Mouse (Mus musculus): ENCODE results near the gene 6430571L13Rik. TPM values are rescaled to one million over a fixed set of nuclear protein-coding genes. Genes with fewer than 3 reads are reported as not detected.

Gene 6430571L13Rik
- polyA plus RNA-seq, 1 experiment from 2014 or later, result 9.1 TPM

DNA sequence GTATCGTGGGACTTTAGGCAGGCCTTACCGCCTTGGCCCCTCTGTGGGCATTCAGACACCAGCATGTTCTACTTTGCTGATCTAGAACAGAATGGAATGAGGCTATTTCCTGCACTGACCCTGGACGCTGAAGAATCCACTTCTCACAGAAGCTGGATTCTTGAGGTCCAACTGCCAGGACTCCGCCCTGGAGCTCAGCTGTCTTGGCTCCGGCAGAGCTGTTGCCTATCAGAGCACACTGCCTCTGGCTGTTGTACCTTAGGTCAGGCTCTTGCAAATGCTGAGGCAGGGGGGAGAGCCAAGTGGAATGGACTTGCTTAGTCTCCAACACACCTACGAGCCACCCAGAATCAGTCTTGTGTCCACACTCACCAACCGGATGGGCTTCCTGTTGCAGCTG is 14.5 kb upstream of the 6430571L13Rik start:
- H3K9me3 ChIP-seq (replicated peaks), result no peaks in the 10 kb centered on the region
- H3K4me3 ChIP-seq (replicated peaks), result no peak overlapping the region
- WGBS, result 92% methylated on average over 7 of the region's 7 CpGs
- no peak overlapping the region for H3K4me2 ChIP-seq
- peaks cover 15% of the 10 kb centered on the region; the same call in 1 of the 2 replicates for H3K36me3 ChIP-seq
- H3K27me3 ChIP-seq (replicated peaks), result no peaks in the 10 kb centered on the region
- H3K9ac ChIP-seq (replicated peaks), result no peak overlapping the region
- ATAC-seq (ENCODE audit: low FRiP score), result no peak
- no peaks in the 10 kb centered on the region for H3K4me1 ChIP-seq
- H3K27ac ChIP-seq (replicated peaks), result no peak overlapping the region

DNA sequence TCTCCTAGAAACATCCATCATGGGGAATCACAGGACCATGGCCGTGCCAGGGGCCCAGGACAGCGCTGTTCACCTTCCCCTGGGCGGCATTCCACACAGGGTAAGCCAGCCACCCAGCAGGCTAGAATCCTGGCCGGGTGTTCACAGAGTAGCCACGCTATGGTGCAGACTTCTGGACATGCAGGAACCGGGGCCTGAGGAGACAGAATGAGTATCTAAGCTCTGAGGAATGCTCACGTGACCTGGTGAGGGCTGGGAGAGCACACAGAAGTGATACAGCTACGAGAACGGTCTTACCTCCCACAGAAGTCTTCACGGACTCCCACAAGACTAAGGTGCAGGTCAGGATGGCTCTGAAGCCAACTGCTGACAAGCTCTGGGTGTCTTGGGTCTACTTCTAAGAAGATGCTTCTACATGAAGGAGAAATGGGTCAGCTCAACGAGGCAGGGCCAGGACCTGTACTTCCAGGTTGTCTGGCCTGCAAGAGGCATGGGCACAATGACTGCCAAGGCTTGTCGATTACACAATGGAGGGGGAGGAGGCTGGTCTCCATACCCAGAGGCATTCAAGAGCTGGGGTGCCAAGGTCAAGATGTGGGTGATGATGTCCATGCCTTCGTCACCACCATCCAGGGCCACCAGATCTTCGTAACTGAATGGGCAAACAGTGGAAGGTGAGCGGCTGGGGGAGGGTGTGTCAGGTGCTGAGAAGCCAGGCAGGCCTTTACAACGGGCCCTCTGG is 12.4 kb upstream of the 6430571L13Rik start:
- no peak for ATAC-seq (ENCODE audit: low FRiP score)
- Histone ChIP-seq H3K4me3 (replicated peaks) (no peak overlapping the region), H3K9ac (replicated peaks) (no peak overlapping the region), H3K4me1 (no peaks in the 10 kb centered on the region), H3K36me3 (peaks cover 24% of the 10 kb centered on the region), H3K27ac (replicated peaks) (no peak overlapping the region), H3K27me3 (replicated peaks) (no peaks in the 10 kb centered on the region), H3K4me2 (no peak overlapping the region), H3K9me3 (replicated peaks) (no peaks in the 10 kb centered on the region)
- WGBS, result 93% methylated on average over 16 of the region's 16 CpGs

DNA sequence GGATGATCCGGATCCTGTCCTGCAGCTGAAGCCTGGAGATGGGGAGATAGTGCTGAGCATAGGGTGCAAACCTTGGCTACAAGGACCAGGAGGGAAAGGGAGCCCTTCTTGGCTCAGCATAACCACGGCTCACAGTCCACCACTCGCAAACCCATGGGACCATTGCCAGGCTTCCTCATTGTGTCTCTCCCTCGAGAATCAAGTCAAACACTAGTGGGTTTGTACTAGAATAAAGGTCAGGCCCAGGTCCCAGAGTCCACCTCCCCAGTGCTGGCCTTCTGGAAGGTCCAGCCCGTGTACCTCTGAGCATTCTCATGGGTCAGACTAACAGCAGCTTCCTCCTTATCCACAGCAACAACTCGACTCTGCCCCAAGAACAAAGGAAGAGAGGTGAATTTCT is 9.6 kb upstream of the 6430571L13Rik start:
- peaks cover 24% of the 10 kb centered on the region for H3K36me3 ChIP-seq
- peaks cover 3% of the 10 kb centered on the region; the same call in 1 of the 2 replicates for H3K4me1 ChIP-seq
- H3K27me3 ChIP-seq (replicated peaks), result no peaks in the 10 kb centered on the region
- H3K27ac ChIP-seq (replicated peaks), result no peak overlapping the region
- H3K9ac ChIP-seq (replicated peaks), result no peak overlapping the region
- H3K9me3 ChIP-seq (replicated peaks), result no peaks in the 10 kb centered on the region
- no peak overlapping the region for H3K4me2 ChIP-seq
- WGBS, result 80% methylated on average over 6 of the region's 6 CpGs
- H3K4me3 ChIP-seq (replicated peaks), result no peak overlapping the region
- ATAC-seq (ENCODE audit: low FRiP score), result no peak

DNA sequence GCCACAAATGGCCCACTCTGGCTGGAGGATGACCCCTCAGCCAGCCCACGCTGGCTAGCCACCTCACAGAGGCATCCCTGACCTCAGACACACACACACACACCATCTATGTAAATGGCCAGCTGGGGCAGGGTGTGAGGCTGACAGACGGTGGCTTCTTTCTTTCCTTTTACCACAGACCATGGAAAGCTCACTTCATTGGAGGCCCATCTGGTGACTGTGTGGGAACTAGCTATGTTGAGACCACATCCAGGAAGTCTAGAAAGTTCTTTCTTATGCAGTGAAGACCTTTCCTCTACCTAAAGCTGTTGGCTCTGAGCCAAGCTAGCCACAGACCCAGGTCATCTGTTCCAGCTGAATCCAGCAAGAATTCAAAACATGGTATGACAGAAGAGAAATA is 6.7 kb upstream of the 6430571L13Rik start:
- ATAC-seq (ENCODE audit: low FRiP score), result no peak
- 73% methylated on average over 2 of the region's 2 CpGs for WGBS

DNA sequence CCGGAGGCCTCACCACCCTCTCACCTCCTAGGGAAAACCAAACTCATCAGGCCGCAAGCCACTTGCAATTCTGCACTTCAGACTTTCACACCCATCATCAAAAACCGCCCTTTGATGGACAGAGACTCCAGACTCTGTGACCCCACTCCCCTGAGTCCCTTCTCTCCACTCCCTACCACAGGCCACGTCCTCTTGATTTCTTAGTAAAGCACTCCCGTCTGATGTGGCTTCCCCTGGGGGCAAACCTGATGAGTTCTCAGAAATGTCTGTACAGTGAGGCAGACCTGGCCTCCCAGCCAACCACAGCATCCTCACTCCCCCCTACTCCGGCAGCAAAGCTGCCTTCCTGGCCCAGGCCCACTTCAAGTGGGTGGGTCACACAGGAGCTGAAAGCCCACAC is 6.0 kb upstream of the 6430571L13Rik start:
- Histone ChIP-seq H3K27ac (replicated peaks) (no peak overlapping the region), H3K4me2 (no peak overlapping the region), H3K4me1 (peaks cover 22% of the 10 kb centered on the region), H3K9ac (replicated peaks) (no peak overlapping the region), H3K9me3 (replicated peaks) (no peaks in the 10 kb centered on the region), H3K36me3 (peaks cover 10% of the 10 kb centered on the region), H3K4me3 (replicated peaks) (no peak overlapping the region), H3K27me3 (replicated peaks) (no peaks in the 10 kb centered on the region)
- 86% methylated on average over 6 of the region's 6 CpGs for WGBS
- no peak for ATAC-seq (ENCODE audit: low FRiP score)

More for the DNA sequence above, 6.7 kb upstream of the 6430571L13Rik start:
- Histone ChIP-seq H3K27ac (replicated peaks) (no peak overlapping the region), H3K4me1 (peaks cover 15% of the 10 kb centered on the region), H3K4me2 (no peak overlapping the region), H3K9me3 (replicated peaks) (no peaks in the 10 kb centered on the region), H3K36me3 (peaks cover 14% of the 10 kb centered on the region), H3K4me3 (replicated peaks) (no peak overlapping the region), H3K27me3 (replicated peaks) (no peaks in the 10 kb centered on the region), H3K9ac (replicated peaks) (no peak overlapping the region)

DNA sequence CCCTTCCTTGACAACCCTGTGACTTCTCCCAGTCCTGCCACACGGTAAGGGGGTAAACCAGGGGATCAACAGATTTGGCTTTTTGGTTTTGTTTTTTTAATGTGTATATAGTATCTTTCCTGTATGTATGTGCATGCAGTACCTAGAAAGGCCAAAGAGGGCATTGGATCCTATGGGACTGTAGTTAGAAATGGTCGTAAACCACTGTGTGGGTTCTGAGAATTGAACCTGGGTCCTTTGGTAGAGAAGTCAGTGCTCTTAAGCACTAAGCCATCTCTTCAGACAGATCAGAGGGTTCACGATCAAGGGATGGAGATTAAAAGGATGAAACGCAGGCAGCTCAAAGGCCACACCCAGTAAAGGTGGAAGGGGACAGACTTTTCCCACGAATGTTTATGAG is 5.4 kb upstream of the 6430571L13Rik start:
- H3K4me1 ChIP-seq, result peaks cover 29% of the 10 kb centered on the region
- no peak overlapping the region for H3K27ac ChIP-seq (replicated peaks)
- no peak overlapping the region for H3K4me3 ChIP-seq (replicated peaks)
- H3K4me2 ChIP-seq, result no peak overlapping the region
- no peaks in the 10 kb centered on the region for H3K27me3 ChIP-seq (replicated peaks)
- ATAC-seq (ENCODE audit: low FRiP score), result no peak
- WGBS, result 91% methylated on average over 5 of the region's 5 CpGs
- H3K36me3 ChIP-seq, result peaks cover 10% of the 10 kb centered on the region
- H3K9me3 ChIP-seq (replicated peaks), result no peaks in the 10 kb centered on the region
- H3K9ac ChIP-seq (replicated peaks), result no peak overlapping the region

DNA sequence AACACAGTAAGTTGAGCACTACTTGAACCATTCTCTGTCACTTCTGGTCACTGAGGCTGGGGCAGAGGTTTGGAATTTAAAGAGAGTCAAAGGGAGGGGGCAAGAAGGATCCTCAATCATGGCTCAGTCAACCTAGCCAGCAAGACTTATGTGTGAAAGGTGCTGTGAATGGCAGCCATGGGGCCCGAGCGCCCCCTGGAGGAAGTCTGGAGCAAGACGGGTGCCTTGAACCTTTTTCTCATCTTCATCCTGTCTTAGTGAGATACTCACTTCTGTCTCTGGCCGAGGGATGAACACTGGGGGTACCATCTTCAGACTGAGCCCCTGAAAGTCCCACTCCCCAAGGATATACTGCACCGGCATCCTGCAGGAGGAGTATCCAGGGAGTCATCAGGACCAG is 4.5 kb upstream of the 6430571L13Rik start:
- WGBS, result 14% methylated on average over 5 of the region's 5 CpGs
- Histone ChIP-seq H3K4me3 (replicated peaks) (no peak overlapping the region), H3K4me2 (no peak overlapping the region)

DNA sequence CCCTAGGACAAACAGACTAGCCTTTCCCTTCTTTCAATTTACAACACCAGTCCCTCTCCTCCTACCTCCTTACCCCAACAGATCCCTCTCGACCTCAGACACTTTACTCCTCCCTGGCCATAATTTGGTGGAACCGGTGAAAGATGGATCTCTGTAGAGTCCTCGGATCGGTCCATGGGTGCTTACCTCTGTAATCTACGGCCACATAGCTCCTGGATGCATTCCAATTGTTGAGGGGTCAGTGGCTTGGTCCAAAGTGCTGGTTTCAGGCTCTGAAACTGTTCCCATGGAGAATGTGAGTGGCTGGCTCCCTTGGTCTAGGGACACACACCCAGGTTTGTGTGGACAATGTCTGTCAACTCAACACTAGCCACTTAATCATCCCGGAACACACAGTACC is 4.0 kb upstream of the 6430571L13Rik start:
- no peak for ATAC-seq (ENCODE audit: low FRiP score)
- no peaks in the 10 kb centered on the region for H3K9me3 ChIP-seq (replicated peaks)
- peaks cover 6% of the 10 kb centered on the region for H3K36me3 ChIP-seq
- peaks cover 36% of the 10 kb centered on the region for H3K4me1 ChIP-seq
- WGBS, result 90% methylated on average over 6 of the region's 6 CpGs
- H3K27me3 ChIP-seq (replicated peaks), result no peaks in the 10 kb centered on the region
- H3K9ac ChIP-seq (replicated peaks), result no peak overlapping the region
- H3K4me3 ChIP-seq (replicated peaks), result no peak overlapping the region
- no peak overlapping the region for H3K4me2 ChIP-seq
- H3K27ac ChIP-seq (replicated peaks), result no peak overlapping the region

More for the DNA sequence above, 4.5 kb upstream of the 6430571L13Rik start:
- H3K27me3 ChIP-seq (replicated peaks), result no peaks in the 10 kb centered on the region
- H3K4me1 ChIP-seq, result peaks cover 32% of the 10 kb centered on the region
- H3K27ac ChIP-seq (replicated peaks), result no peak overlapping the region
- no peaks in the 10 kb centered on the region for H3K9me3 ChIP-seq (replicated peaks)
- no peak overlapping the region for H3K9ac ChIP-seq (replicated peaks)
- peaks cover 10% of the 10 kb centered on the region for H3K36me3 ChIP-seq
- ATAC-seq (ENCODE audit: low FRiP score), result no peak

DNA sequence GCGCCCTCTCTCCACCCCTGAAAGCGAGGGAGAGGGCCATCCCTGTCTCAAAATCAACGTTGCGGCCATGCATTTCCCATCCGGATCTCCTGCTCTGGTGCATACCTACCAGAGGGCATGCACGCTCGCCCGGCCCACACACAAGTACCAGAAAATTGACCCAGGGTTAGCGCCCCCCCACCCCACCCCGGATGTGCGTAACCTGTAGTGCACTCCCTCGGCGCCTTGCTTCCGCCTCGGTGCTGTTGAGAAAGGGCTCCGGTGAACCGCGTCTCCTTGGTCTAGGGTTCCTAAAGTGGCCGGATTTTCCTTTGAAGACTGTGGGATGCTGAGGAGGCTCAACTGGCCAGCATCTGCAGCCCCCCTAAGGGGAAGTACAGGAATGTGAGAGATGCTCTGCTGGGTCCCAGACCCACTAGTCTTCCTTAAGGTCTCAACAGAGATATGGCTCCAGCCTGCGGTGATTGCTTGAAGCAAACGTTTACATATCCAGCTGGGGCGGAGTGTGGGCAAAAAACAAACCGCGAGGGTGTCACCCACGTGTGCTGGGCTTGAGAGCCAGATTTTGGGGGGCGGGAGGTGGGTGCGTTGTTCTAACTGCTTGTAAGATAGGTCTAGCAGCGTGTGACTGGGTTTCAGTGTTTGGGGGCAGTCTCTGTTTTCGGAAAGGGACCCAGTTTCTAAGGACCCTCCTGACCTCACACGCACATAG is 2.1 kb upstream of the 6430571L13Rik start, which contains the start of gene Hemk1:
Gene Hemk1 (minus strand): TSS at position 179 of the 712 bp plus-strand sequence.
- peak within 1 kb of the TSS; percentile 86 for H3K4me2 ChIP-seq
- no peaks in the 10 kb centered on the region for H3K27me3 ChIP-seq (replicated peaks)
- peak within 1 kb of the TSS; percentile 45 for H3K27ac ChIP-seq (replicated peaks)
- peak within 1 kb of the TSS; percentile 64 for H3K9ac ChIP-seq (replicated peaks)
- WGBS, result 5% methylated on average over 30 of the region's 30 CpGs
- no peaks in the 10 kb centered on the region for H3K9me3 ChIP-seq (replicated peaks)
- no peaks in the 10 kb centered on the region for H3K36me3 ChIP-seq
- H3K4me3 ChIP-seq (replicated peaks), result peak within 1 kb of the TSS; percentile 59
- peaks cover 45% of the 10 kb centered on the region for H3K4me1 ChIP-seq
- peak; percentile 71 for ATAC-seq (ENCODE audit: low FRiP score)

DNA sequence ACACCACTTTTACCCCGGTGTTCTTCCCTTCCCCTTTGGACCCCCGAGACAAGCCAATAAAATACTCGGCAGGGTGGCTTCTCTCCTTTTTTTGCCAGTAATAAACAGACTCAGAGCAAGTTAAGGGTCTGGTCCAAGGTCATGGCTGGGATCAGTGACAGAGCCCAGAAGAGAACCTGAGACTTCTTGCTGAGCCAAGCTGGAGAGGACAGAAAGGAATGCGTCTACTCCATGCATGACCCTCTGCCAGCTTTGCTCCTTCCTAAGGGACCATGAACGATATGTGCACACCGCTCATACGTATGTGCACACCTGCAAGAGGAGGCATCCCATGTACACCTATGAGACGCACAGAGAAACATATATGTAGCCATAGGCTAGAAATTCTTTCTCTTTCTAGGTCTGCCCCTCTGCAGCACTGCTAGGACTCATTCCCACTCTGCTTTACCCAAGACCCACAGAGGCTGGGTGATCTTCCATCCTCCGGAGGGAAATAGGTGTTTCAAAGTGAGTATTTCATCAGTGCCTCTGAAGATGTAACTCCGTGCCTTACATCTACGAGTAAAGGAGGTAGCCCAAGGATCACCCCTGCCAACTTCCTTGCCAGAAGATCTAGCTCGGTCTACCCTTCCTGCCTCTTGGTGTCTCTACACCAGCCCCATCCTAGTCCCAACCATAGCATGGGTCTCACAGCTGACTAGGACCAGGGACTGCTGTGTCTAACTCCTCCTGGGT is 676 bp downstream of the 6430571L13Rik start:
- H3K9ac ChIP-seq (replicated peaks), result peak overlapping the region; percentile 75
- H3K4me3 ChIP-seq (replicated peaks), result peak overlapping the region; percentile 67
- peak overlapping the region; percentile 75 for H3K4me2 ChIP-seq
- no peak for ATAC-seq (ENCODE audit: low FRiP score)
- WGBS, result 44% methylated on average over 12 of the region's 12 CpGs
- H3K27ac ChIP-seq (replicated peaks), result peak overlapping the region; percentile 76
- H3K27me3 ChIP-seq (replicated peaks), result no peaks in the 10 kb centered on the region
- H3K36me3 ChIP-seq, result no peaks in the 10 kb centered on the region
- peaks cover 46% of the 10 kb centered on the region for H3K4me1 ChIP-seq
- H3K9me3 ChIP-seq (replicated peaks), result no peaks in the 10 kb centered on the region

DNA sequence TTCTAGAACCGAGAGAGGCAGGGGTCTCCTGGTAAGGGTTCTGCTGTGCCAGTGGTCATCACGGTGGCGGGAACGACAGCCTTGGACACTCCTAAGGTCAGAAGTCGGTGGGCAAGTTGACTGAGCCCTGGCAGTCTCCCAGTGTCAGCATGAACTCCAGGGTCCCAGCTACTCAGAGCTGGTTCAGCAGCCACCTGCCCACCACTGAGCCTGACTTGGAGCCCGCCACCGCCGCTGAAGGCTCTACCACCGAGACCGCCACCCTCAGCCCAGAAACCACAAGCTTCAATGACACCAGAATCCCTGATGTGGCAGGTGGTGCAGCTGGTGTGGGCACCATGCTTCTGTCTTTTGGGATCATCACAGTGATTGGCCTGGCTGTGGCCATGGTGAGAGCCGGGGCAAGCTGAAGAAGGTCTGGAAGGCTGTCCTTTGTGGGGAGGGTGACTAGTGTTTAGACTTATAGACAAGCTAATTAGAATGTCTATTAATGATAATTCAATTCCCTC is 1.9 kb downstream of the 6430571L13Rik start:
- no peak for ATAC-seq (ENCODE audit: low FRiP score)
- no peak overlapping the region for H3K4me2 ChIP-seq
- no peaks in the 10 kb centered on the region for H3K9me3 ChIP-seq (replicated peaks)
- H3K27me3 ChIP-seq (replicated peaks), result no peaks in the 10 kb centered on the region
- H3K4me3 ChIP-seq (replicated peaks), result no peak overlapping the region
- WGBS, result 86% methylated on average over 11 of the region's 11 CpGs
- H3K4me1 ChIP-seq, result peaks cover 41% of the 10 kb centered on the region
- no peak overlapping the region for H3K27ac ChIP-seq (replicated peaks)
- no peaks in the 10 kb centered on the region; the same call in 1 of the 2 replicates for H3K36me3 ChIP-seq
- H3K9ac ChIP-seq (replicated peaks), result no peak overlapping the region

All from neural tube, embryonic 15.5 days (tissue).